Mouse (Mus musculus) CD4-positive, CD25-positive, alpha-beta regulatory T cell, adult 4 months (primary cell): ENCODE measurements around the gene Coro1a. TPM values are rescaled to one million over a fixed set of nuclear protein-coding genes. Genes with fewer than 3 reads are reported as not detected.
A peak's percentile ranks its signal among the peaks of the same experiment; 100 is the strongest.

Source experiments
- ATAC-seq: one replicate; pipeline ENCODE4 v1.8.0; 2017
- polyA plus RNA-seq, 2 experiments: library from polyadenylated mRNA; unstranded; fragments of 100-300 nt; shearing (Covaris generic); gene quantifications; one replicate each; pipeline ENCODE4 v1.2.1; 2017

Gene Coro1a
- polyA plus RNA-seq, 2 experiments from 2014 or later: 2,251 to 2,782 TPM

GRCm38 (mm10) chr7:126679683-126680082 is 27.9 kb downstream of the Coro1a start:
- ATAC-seq: no peak

- ATAC-seq: no peak
Measured at GRCm38 (mm10) chr7:126678545-126679341, 28.8 kb downstream of the Coro1a start.

- ATAC-seq: no peak
Measured at GRCm38 (mm10) chr7:126676631-126677220, 30.9 kb downstream of the Coro1a start.

- ATAC-seq: no peak
Measured at GRCm38 (mm10) chr7:126676207-126676606, 31.4 kb downstream of the Coro1a start, which contains the start of gene Sult1a1. Gene Sult1a1 (minus strand): TSS chr7:126676432.

GRCm38 (mm10) chr7:126675104-126675503 is 32.5 kb downstream of the Coro1a start:
- no peak for ATAC-seq

- ATAC-seq: no peak
Measured at GRCm38 (mm10) chr7:126672111-126672510, 35.5 kb downstream of the Coro1a start.

GRCm38 (mm10) chr7:126670152-126670551 is 37.4 kb downstream of the Coro1a start:
- ATAC-seq: no peak

GRCm38 (mm10) chr7:126668452-126668851 is 39.1 kb downstream of the Coro1a start:
- ATAC-seq: no peak

GRCm38 (mm10) chr7:126667495-126668090 is 40.0 kb downstream of the Coro1a start:
- ATAC-seq: no peak

- no peak for ATAC-seq
Measured at GRCm38 (mm10) chr7:126665269-126665668, 42.3 kb downstream of the Coro1a start.

- ATAC-seq: no peak
Measured at GRCm38 (mm10) chr7:126663646-126664045, 43.9 kb downstream of the Coro1a start.

- ATAC-seq: no peak
Measured at GRCm38 (mm10) chr7:126659771-126660170, 47.8 kb downstream of the Coro1a start.

- no peak for ATAC-seq
Measured at GRCm38 (mm10) chr7:126657522-126657921, 50.1 kb downstream of the Coro1a start.

- ATAC-seq: peak; percentile 92
Measured at GRCm38 (mm10) chr7:126655695-126656094, 51.9 kb downstream of the Coro1a start.

GRCm38 (mm10) chr7:126653991-126654390 is 53.6 kb downstream of the Coro1a start:
- no peak for ATAC-seq

GRCm38 (mm10) chr7:126650852-126651251 is 56.7 kb downstream of the Coro1a start:
- ATAC-seq: no peak

Other genes starting within 250 kb of the Coro1a start
- under 1 TPM; 0.18 to 0.38 TPM for gene Atp2a1, start 244.7 kb downstream of the Coro1a start, polyA plus RNA-seq
- gene Sh2b1, start 232.4 kb downstream of the Coro1a start, polyA plus RNA-seq: 10 to 100 TPM; 11.5 to 13.1 TPM
- 10 to 100 TPM; 79.8 to 89.2 TPM for gene Tufm, start 220.4 kb downstream of the Coro1a start, polyA plus RNA-seq
- gene Atxn2l, start 204.3 kb downstream of the Coro1a start, polyA plus RNA-seq: 10 to 100 TPM; 15.6 to 17.4 TPM
- 100 to 1,000 TPM; 228 to 250 TPM for gene Eif3c, start 141.4 kb downstream of the Coro1a start, polyA plus RNA-seq
- 1 to 10 TPM in 1 of 2 experiments, under 1 TPM in 1; 0.36 to 1.5 TPM for gene Apobr, start 122.8 kb downstream of the Coro1a start, polyA plus RNA-seq
- 100 to 1,000 TPM in 1 of 2 experiments, 10 to 100 TPM in 1; 79.9 to 150 TPM for gene Cln3, start 122.0 kb downstream of the Coro1a start, polyA plus RNA-seq
- not detected for gene Il27, start 112.8 kb downstream of the Coro1a start, polyA plus RNA-seq
- gene Nupr1, start 76.9 kb downstream of the Coro1a start, polyA plus RNA-seq: under 1 TPM in 1 of 2 experiments, not detected in 1; 0.42 TPM
- gene Sgf29, start 58.5 kb downstream of the Coro1a start, polyA plus RNA-seq: 100 to 1,000 TPM in 1 of 2 experiments, 10 to 100 TPM in 1; 93.1 to 113 TPM
- gene Sult1a1, start 31.4 kb downstream of the Coro1a start, polyA plus RNA-seq: 1 to 10 TPM in 1 of 2 experiments, under 1 TPM in 1; 0.82 to 1.3 TPM
- 100 to 1,000 TPM in 1 of 2 experiments, 10 to 100 TPM in 1; 82.6 to 175 TPM for gene Bola2, start 12.4 kb downstream of the Coro1a start, polyA plus RNA-seq
- 10 to 100 TPM; 10.6 to 21.4 TPM for gene Slx1b, start 12.0 kb downstream of the Coro1a start, polyA plus RNA-seq
- 10 to 100 TPM; 16.9 to 17.8 TPM for gene Mapk3, start 51.8 kb upstream of the Coro1a start, polyA plus RNA-seq
- 10 to 100 TPM; 13.9 to 17.4 TPM for gene Gdpd3, start 58.5 kb upstream of the Coro1a start, polyA plus RNA-seq
- gene Ypel3, start 69.2 kb upstream of the Coro1a start, polyA plus RNA-seq: 10 to 100 TPM; 58.4 to 83.8 TPM
- gene Tbx6, start 73.7 kb upstream of the Coro1a start, polyA plus RNA-seq: 1 to 10 TPM; 5.9 to 7.5 TPM
- 100 to 1,000 TPM; 139 to 140 TPM for gene Ppp4c, start 84.7 kb upstream of the Coro1a start, polyA plus RNA-seq
- not detected for gene Fam57b, start 89.9 kb upstream of the Coro1a start, polyA plus RNA-seq
- gene 4930451I11Rik, start 123.9 kb upstream of the Coro1a start, polyA plus RNA-seq: not detected
- gene Doc2a, start 139.6 kb upstream of the Coro1a start, polyA plus RNA-seq: not detected
- gene Hirip3, start 154.2 kb upstream of the Coro1a start, polyA plus RNA-seq: 10 to 100 TPM; 12.7 to 20.6 TPM
- 10 to 100 TPM; 53.9 to 55.7 TPM for gene Ino80e, start 154.6 kb upstream of the Coro1a start, polyA plus RNA-seq
- gene Taok2, start 176.9 kb upstream of the Coro1a start, polyA plus RNA-seq: 10 to 100 TPM; 15.3 to 15.6 TPM
- 10 to 100 TPM; 40.2 to 53.2 TPM for gene Tmem219, start 215.1 kb upstream of the Coro1a start, polyA plus RNA-seq
- gene Kctd13, start 221.1 kb upstream of the Coro1a start, polyA plus RNA-seq: 1 to 10 TPM; 5.5 to 8.9 TPM
- under 1 TPM; 0.48 to 0.51 TPM for gene Asphd1, start 241.8 kb upstream of the Coro1a start, polyA plus RNA-seq
- gene Sez6l2, start 242.8 kb upstream of the Coro1a start, polyA plus RNA-seq: 1 to 10 TPM; 1.5 to 1.8 TPM